Mouse (Mus musculus): Measurements from ENCODE around the gene Qrich2.

GRCm38 (mm10) chr11:116434967-116435752 lies 30.9 kb downstream of the Qrich2 start:
- no peak for TF ChIP-seq CTCF (IDR thresholded peaks at IDR 0.05; ENCODE audit: low read depth, low read length)
- no peak for TF ChIP-seq EP300 (IDR thresholded peaks at IDR 0.05; ENCODE audit: insufficient read depth, low read depth, low read length)
- no peak for TF ChIP-seq POLR2A (IDR thresholded peaks at IDR 0.05; ENCODE audit: insufficient read depth, low read length)

Data from ES-Bruce4 (cell line).